Mouse (Mus musculus): ENCODE results near the gene Gm10118.

GRCm38 (mm10) chr10:63908878-63909277, 18.4 kb downstream of the Gm10118 start:
- TF ChIP-seq ZNF384 (IDR thresholded peaks at IDR 0.05; ENCODE audit: low read depth, low read length): no peak
- TF ChIP-seq ZC3H11A (IDR thresholded peaks at IDR 0.05; ENCODE audit: borderline replicate concordance, low read depth, low read length): no peak
- TF ChIP-seq MAFK (IDR thresholded peaks at IDR 0.05; ENCODE audit: insufficient read depth, low read depth, low read length): no peak

All from ES-E14 (cell line).